Mouse (Mus musculus) kidney, postnatal 0 days (tissue): Measurements from ENCODE around the gene Ighmbp2. TPM values are rescaled to one million over a fixed set of nuclear protein-coding genes. Genes with fewer than 3 reads are reported as not detected.
"Not testable (repeated sequence)": the region's sequence is repeated elsewhere in the genome, so short reads cannot be mapped to it uniquely, and the experiment has no call there.

Experiments
- ATAC-seq: fragments of 200-750 bp; cut with Nextera tagmentation; replicated peaks from 2 replicates; pipeline ENCODE4 v1.8.0; 2017; ENCODE audit warnings: low read depth, moderate number of reproducible peaks, moderate TSS enrichment, moderate library complexity; ENCODE audit not compliant: low FRiP score
- DNase-seq: peaks from one replicate; pipeline ENCODE4 v3.0.0-alpha.2; 2016; ENCODE audit warnings: low spot score
- H3K27ac ChIP-seq: fragments of 300-500 bp; sonication (generic); 2 replicates; pipeline ENCODE4 v1.5.1; 2014; ENCODE audit warnings: mild to moderate bottlenecking
- H3K27me3 ChIP-seq: fragments of 300-500 bp; sonication (generic); 2 replicates; pipeline ENCODE4 v1.6.1; 2014; ENCODE audit warnings: low read length, mixed read lengths; ENCODE audit not compliant: insufficient read depth
- H3K36me3 ChIP-seq: fragments of 300-500 bp; sonication (generic); 2 replicates; pipeline ENCODE4 v1.6.1; 2014; ENCODE audit warnings: low read length, mixed read lengths; ENCODE audit not compliant: insufficient read depth
- H3K4me1 ChIP-seq: fragments of 300-500 bp; sonication (generic); replicated peaks from 2 replicates; pipeline ENCODE4 v1.6.1; 2014; ENCODE audit warnings: antibody characterized with exemption, low read length, mixed read lengths; ENCODE audit not compliant: insufficient read depth
- H3K4me2 ChIP-seq: fragments of 300-500 bp; sonication (generic); 2 replicates; pipeline ENCODE4 v1.6.1; 2014; ENCODE audit warnings: mild to moderate bottlenecking, low read length, moderate library complexity, mixed read lengths
- H3K4me3 ChIP-seq: fragments of 300-500 bp; sonication (generic); replicated peaks from 2 replicates; pipeline ENCODE4 v1.5.1; 2014; ENCODE audit warnings: low read depth, low read length
- H3K9ac ChIP-seq: fragments of 300-500 bp; sonication (generic); 2 replicates; pipeline ENCODE4 v1.6.1; 2014; ENCODE audit warnings: low read depth, low read length
- H3K9me3 ChIP-seq: fragments of 300-500 bp; sonication (generic); replicated peaks from 2 replicates; pipeline ENCODE4 v1.6.1; 2016; ENCODE audit warnings: low read length, inconsistent platforms, mixed read lengths
- CTCF ChIP-seq: IDR thresholded peaks from 2 replicates; pipeline ENCODE4 v1.5.1; 2016; ENCODE audit warnings: antibody characterized with exemption, low read depth, mild to moderate bottlenecking, moderate library complexity
- WGBS: fragments of 180-500 bp; shearing (Covaris S2); extraction: QIAGEN DNeasy Blood & Tissue Kit; methylation state at CpG from one replicate; pipeline ENCODE4 v1.1.7; 2014; 5-methylcytosine and 5-hydroxymethylcytosine counted together
- microRNA-seq: library from miRNA; unstranded; fragments of <30 nt; microRNA quantifications from one replicate; pipeline ENCODE4, GENCODE M21; 2016
- polyA plus RNA-seq: library from polyadenylated mRNA; unstranded; fragments of >200 nt; fragmentation: Nextera tagmentation; extraction: Ambion mirVana; gene quantifications from 2 replicates; pipeline ENCODE4 v1.2.1, GENCODE M21; 2015

Gene Ighmbp2
- polyA plus RNA-seq, 1 experiment from 2014 or later = 6.3 TPM

GRCm38 (mm10) chr19:3264348-3264747 is 18.5 kb downstream of the Ighmbp2 start:
- no peak overlapping the region for H3K4me2 ChIP-seq
- peaks cover 66% of the 10 kb centered on the region for H3K36me3 ChIP-seq
- H3K4me3 ChIP-seq = no peak overlapping the region
- DNase-seq (no peak), ATAC-seq (no peak)
- no peak overlapping the region for H3K27ac ChIP-seq
- 93% methylated on average over 6 of the region's 6 CpGs for WGBS
- H3K9ac ChIP-seq = no peak overlapping the region
- H3K27me3 ChIP-seq = no peaks in the 10 kb centered on the region
- no peaks in the 10 kb centered on the region for H3K4me1 ChIP-seq
- H3K9me3 ChIP-seq = no peaks in the 10 kb centered on the region
- TF ChIP-seq CTCF = no peak

- H3K36me3 ChIP-seq = peaks cover 47% of the 10 kb centered on the region
- H3K27ac ChIP-seq = no peak overlapping the region
- no peaks in the 10 kb centered on the region for H3K9me3 ChIP-seq
- DNase-seq = no peak
- no peaks in the 10 kb centered on the region for H3K4me1 ChIP-seq
- TF ChIP-seq CTCF = no peak; the same call in 1 of the 2 replicates
- H3K27me3 ChIP-seq = no peaks in the 10 kb centered on the region
- no peak overlapping the region for H3K9ac ChIP-seq
- no peak overlapping the region for H3K4me2 ChIP-seq
- WGBS = 74% methylated on average over 12 of the region's 12 CpGs
- no peak overlapping the region for H3K4me3 ChIP-seq
- no peak for ATAC-seq
Measured at GRCm38 (mm10) chr19:3261764-3262525, 20.9 kb downstream of the Ighmbp2 start.

GRCm38 (mm10) chr19:3261336-3261735 is 21.5 kb downstream of the Ighmbp2 start:
- Histone ChIP-seq H3K4me3 (no peak overlapping the region), H3K4me1 (no peaks in the 10 kb centered on the region), H3K4me2 (no peak overlapping the region), H3K27me3 (no peaks in the 10 kb centered on the region), H3K9ac (no peak overlapping the region), H3K36me3 (peaks cover 41% of the 10 kb centered on the region), H3K27ac (no peak overlapping the region), H3K9me3 (no peaks in the 10 kb centered on the region)
- no peak for DNase-seq
- 94% methylated on average over 7 of the region's 7 CpGs for WGBS
- TF ChIP-seq CTCF = no peak
- ATAC-seq = 0 out of 2 replicates have a peak, but pooled peaks have one; percentile 22

GRCm38 (mm10) chr19:3260591-3260990 is 22.2 kb downstream of the Ighmbp2 start:
- H3K4me1 ChIP-seq = no peaks in the 10 kb centered on the region
- no peak overlapping the region for H3K9ac ChIP-seq
- peaks cover 33% of the 10 kb centered on the region for H3K36me3 ChIP-seq
- no peak for TF ChIP-seq CTCF
- no peak for ATAC-seq
- DNase-seq = no peak
- H3K4me3 ChIP-seq = no peak overlapping the region
- H3K4me2 ChIP-seq = no peak overlapping the region
- no peaks in the 10 kb centered on the region for H3K9me3 ChIP-seq
- 80% methylated on average over 3 of the region's 3 CpGs for WGBS
- H3K27me3 ChIP-seq = no peaks in the 10 kb centered on the region
- no peak overlapping the region for H3K27ac ChIP-seq

- Histone ChIP-seq H3K36me3 (peaks cover 29% of the 10 kb centered on the region), H3K27me3 (no peaks in the 10 kb centered on the region), H3K9ac (no peak overlapping the region), H3K4me1 (no peaks in the 10 kb centered on the region), H3K4me2 (no peak overlapping the region), H3K9me3 (no peaks in the 10 kb centered on the region), H3K4me3 (no peak overlapping the region), H3K27ac (no peak overlapping the region)
- ATAC-seq (no peak), DNase-seq (no peak)
- no peak for TF ChIP-seq CTCF
- WGBS = 75% methylated on average over 8 of the region's 8 CpGs
Measured at GRCm38 (mm10) chr19:3260016-3260415, 22.8 kb downstream of the Ighmbp2 start.

- not testable (repeated sequence) for H3K36me3 ChIP-seq, ATAC-seq, H3K4me1 ChIP-seq, H3K9ac ChIP-seq, H3K4me2 ChIP-seq, H3K27me3 ChIP-seq, H3K9me3 ChIP-seq, H3K4me3 ChIP-seq, H3K27ac ChIP-seq, DNase-seq
- 67% methylated on average over 3 of the region's 6 CpGs for WGBS
Measured at GRCm38 (mm10) chr19:3225261-3225660, 57.6 kb downstream of the Ighmbp2 start.

GRCm38 (mm10) chr19:3214937-3215336 is 67.9 kb downstream of the Ighmbp2 start:
- not testable (repeated sequence) for ATAC-seq, H3K27me3 ChIP-seq, H3K4me2 ChIP-seq, H3K27ac ChIP-seq, H3K4me1 ChIP-seq, H3K36me3 ChIP-seq, H3K9me3 ChIP-seq, H3K9ac ChIP-seq, H3K4me3 ChIP-seq, DNase-seq
- 69% methylated on average over 1 of the region's 1 CpGs for WGBS

Small RNA genes lying within 50 kb of the gene (microRNA-seq; reads per million reads assigned to microRNA genes)
- gene Mir6984 = not detected

Other genes starting within 250 kb of the Ighmbp2 start
- gene Mrpl21, start 116 bp downstream of the Ighmbp2 start, polyA plus RNA-seq = 116 and 124 TPM in 2 replicates
- gene Cpt1a, start 39.3 kb upstream of the Ighmbp2 start, polyA plus RNA-seq = 70.8 and 81.4 TPM in 2 replicates
- 0.93 and 0.96 TPM in 2 replicates for gene Tesmin, start 105.8 kb upstream of the Ighmbp2 start, polyA plus RNA-seq
- 0.61 and 0.70 TPM in 2 replicates for gene Gal, start 131.5 kb upstream of the Ighmbp2 start, polyA plus RNA-seq